Mouse (Mus musculus): ENCODE data around the gene Fam20c. TPM values are rescaled to one million over a fixed set of nuclear protein-coding genes. Genes with fewer than 3 reads are reported as not detected.

Fam20c gene
- total RNA-seq, 2 experiments from 2014 or later = 17.1 to 19.7 TPM

- peak; percentile 34 for DNase-seq
Measured at GRCm38 (mm10) chr5:138809767-138810166, 55.5 kb downstream of the Fam20c start.

GRCm38 (mm10) chr5:138819780-138820179, 65.5 kb downstream of the Fam20c start, which contains the start of gene Gm5294:
TSS of gene Gm5294 (plus strand) at chr5:138820080.
- DNase-seq = no peak

- peak; percentile 19 for DNase-seq
Measured at GRCm38 (mm10) chr5:138820717-138821332, 66.5 kb downstream of the Fam20c start.

GRCm38 (mm10) chr5:138825090-138825489, 70.8 kb downstream of the Fam20c start:
- no peak for DNase-seq

GRCm38 (mm10) chr5:138833406-138833805, 79.1 kb downstream of the Fam20c start:
- DNase-seq = peak; percentile 75

GRCm38 (mm10) chr5:138834910-138835309, 80.6 kb downstream of the Fam20c start:
- DNase-seq = no peak

- DNase-seq = no peak
Measured at GRCm38 (mm10) chr5:138840981-138841380, 86.7 kb downstream of the Fam20c start.

- no peak for DNase-seq
Measured at GRCm38 (mm10) chr5:138843168-138843824, 89.0 kb downstream of the Fam20c start.

GRCm38 (mm10) chr5:138846506-138846905, 92.2 kb downstream of the Fam20c start:
- DNase-seq = peak; percentile 77

- DNase-seq = peak; percentile 93
Measured at GRCm38 (mm10) chr5:138848102-138848501, 93.8 kb downstream of the Fam20c start.

- no peak for DNase-seq
Measured at GRCm38 (mm10) chr5:138849682-138850461, 95.6 kb downstream of the Fam20c start.

GRCm38 (mm10) chr5:138850462-138850844, 96.1 kb downstream of the Fam20c start:
- no peak for DNase-seq

- no peak for DNase-seq
Measured at GRCm38 (mm10) chr5:138851296-138851780, 97.0 kb downstream of the Fam20c start.

GRCm38 (mm10) chr5:138852151-138852550, 97.8 kb downstream of the Fam20c start:
- DNase-seq = no peak

GRCm38 (mm10) chr5:138853349-138853748, 99.0 kb downstream of the Fam20c start:
- DNase-seq = no peak

GRCm38 (mm10) chr5:138857010-138857617, 102.8 kb downstream of the Fam20c start:
- DNase-seq = peak; percentile 90

- peak; percentile 69 for DNase-seq
Measured at GRCm38 (mm10) chr5:138857811-138858251, 103.5 kb downstream of the Fam20c start.

Other genes with a start within 250 kb of the Fam20c start
- not detected for gene 1700123K08Rik, start 189.8 kb upstream of the Fam20c start, total RNA-seq (2021)
- gene Zfp68, start 134.8 kb upstream of the Fam20c start, total RNA-seq (2021) = 10 to 100 TPM; 22.3 to 23.7 TPM
- 1 to 10 TPM; 5.2 to 7.8 TPM for gene A430033K04Rik, start 131.7 kb upstream of the Fam20c start, total RNA-seq (2021)
- not detected for gene Gm5294, start 65.6 kb downstream of the Fam20c start, total RNA-seq (2021)
- 10 to 100 TPM; 22.0 to 23.3 TPM for gene Pdgfa, start 242.9 kb downstream of the Fam20c start, total RNA-seq (2021)